Mouse (Mus musculus) fat pad, adult 2 months (tissue): ENCODE measurements around the gene Srsf1.
"Not testable (repeated sequence)": the region's sequence is repeated elsewhere in the genome, so short reads cannot be mapped to it uniquely, and the experiment has no call there.

ENCODE experiments used
- DNase-seq: peaks from one replicate; pipeline ENCODE4 v3.0.0-alpha.2; 2011; ENCODE audit warnings: low read depth, low spot score; ENCODE audit errors: extremely low read depth

Srsf1 gene

GRCm38 (mm10) chr11:88037386-88037785 lies 9.8 kb upstream of the Srsf1 start:
- no peak for DNase-seq

- no peak for DNase-seq
Observed at GRCm38 (mm10) chr11:88039066-88039465, 8.1 kb upstream of the Srsf1 start.

- DNase-seq = no peak
Observed at GRCm38 (mm10) chr11:88044314-88044713, 2.9 kb upstream of the Srsf1 start.

- not testable (repeated sequence) for DNase-seq
Observed at GRCm38 (mm10) chr11:88045159-88045558, 2.0 kb upstream of the Srsf1 start.

- no peak for DNase-seq
Observed at GRCm38 (mm10) chr11:88045878-88046277, 1.3 kb upstream of the Srsf1 start.

- DNase-seq = no peak
Observed at GRCm38 (mm10) chr11:88046323-88046937, 743 bp upstream of the Srsf1 start.

GRCm38 (mm10) chr11:88047871-88048531 lies 828 bp downstream of the Srsf1 start:
- no peak for DNase-seq

GRCm38 (mm10) chr11:88048961-88049670 lies 1.9 kb downstream of the Srsf1 start:
- no peak for DNase-seq

GRCm38 (mm10) chr11:88049732-88050131 lies 2.6 kb downstream of the Srsf1 start:
- no peak for DNase-seq

- DNase-seq = peak; percentile 43
Observed at GRCm38 (mm10) chr11:88052638-88053037, 5.5 kb downstream of the Srsf1 start.

- DNase-seq = no peak
Observed at GRCm38 (mm10) chr11:88053821-88054220, 6.6 kb downstream of the Srsf1 start.

- no peak for DNase-seq
Observed at GRCm38 (mm10) chr11:88054589-88054988, 7.4 kb downstream of the Srsf1 start.

GRCm38 (mm10) chr11:88055777-88056176 lies 8.6 kb downstream of the Srsf1 start:
- DNase-seq = no peak

- no peak for DNase-seq
Observed at GRCm38 (mm10) chr11:88057788-88058187, 10.6 kb downstream of the Srsf1 start.

GRCm38 (mm10) chr11:88059141-88059540 lies 12.0 kb downstream of the Srsf1 start:
- DNase-seq = no peak

- DNase-seq = no peak
Observed at GRCm38 (mm10) chr11:88061892-88062625, 14.9 kb downstream of the Srsf1 start.

GRCm38 (mm10) chr11:88065732-88066131 lies 18.6 kb downstream of the Srsf1 start:
- DNase-seq = no peak

- DNase-seq = no peak
Observed at GRCm38 (mm10) chr11:88067191-88067585, 20.0 kb downstream of the Srsf1 start.

- no peak for DNase-seq
Observed at GRCm38 (mm10) chr11:88067586-88068410, 20.6 kb downstream of the Srsf1 start, which contains the start of gene Vezf1. Gene Vezf1, plus strand, starts transcription at chr11:88068279.

GRCm38 (mm10) chr11:88068411-88069245 lies 21.5 kb downstream of the Srsf1 start:
- no peak for DNase-seq
